ENCODE assay signal across 9 mouse cellular contexts in genomic region chr14:27108748-27109504, GRCm38 (mm10). TPM values are rescaled to one million over a fixed set of nuclear protein-coding genes. Genes with fewer than 3 reads are reported as not detected.
DNase-seq lines count a peak whose midpoint lies in the region; ATAC-seq and TF ChIP-seq lines count a peak whose summit lies in the region.
"Had no signal": no experiment of that assay in that cellular context is flagged by ENCODE, and none has a peak within 500 bp of the region (broad histone marks: within the 10 kb centered on the region; RNA-seq: fewer than 3 reads in every experiment).

No protein-coding gene starts in this region.

- H3K27ac ChIP-seq in heart, embryonic 16.5 days (ENCODE audit: low read length) = no peak overlapping the region
- H3K27ac ChIP-seq in heart, embryonic 11.5 days (ENCODE audit: low read depth, low read length) = no peak overlapping the region
- H3K27ac ChIP-seq: left cerebral cortex, adult 2 months had no signal

- CTCF ChIA-PET in Patski (lab: Charles Lee) = interaction anchor here (0.8 to 2.1 kb wide), 5 partner anchors 11 to 77 kb away, joined by 3 to 10 read pairs (median 4); no protein-coding TSS in a partner anchor

- peak; percentile 63 for TF ChIP-seq CTCF in Patski (IDR thresholded peaks at IDR 0.05)

- no peak overlapping the region for H3K4me2 ChIP-seq in heart, embryonic 16.5 days (ENCODE audit: low read depth, low read length)
- no peak overlapping the region for H3K4me2 ChIP-seq in heart, embryonic 11.5 days

- no peak overlapping the region for H3K4me3 ChIP-seq in heart, embryonic 16.5 days (ENCODE audit: low read length)
- H3K4me3 ChIP-seq in heart, embryonic 11.5 days (ENCODE audit: low read depth, low read length) = no peak overlapping the region
- H3K4me3 ChIP-seq: left cerebral cortex, adult 2 months had no signal

- DNase-seq in 416B (ENCODE audit: low read depth) = peak; percentile 46
- DNase-seq in Patski (ENCODE audit: low read depth, low spot score) = no peak
- DNase-seq in kidney, postnatal 14 days = peak; percentile 74
- no peak for DNase-seq in thymus, postnatal 10 days (ENCODE audit: low spot score in 2 of 2)

- in situ Hi-C loops in Patski (cut with MboI; ENCODE audit: low pct_unique_long_range_greater_than_20kb) = no loop called here

- POLR2A ChIA-PET in Patski (lab: Charles Lee) = no interaction called here

- no peaks in the 10 kb centered on the region for H3K36me3 ChIP-seq in heart, embryonic 16.5 days (ENCODE audit: control insufficient read depth, insufficient read depth)
- no peaks in the 10 kb centered on the region for H3K36me3 ChIP-seq in heart, embryonic 11.5 days (ENCODE audit: control insufficient read depth, insufficient read depth, low read length)

- peaks cover 6% of the 10 kb centered on the region for H3K4me1 ChIP-seq in heart, embryonic 16.5 days (ENCODE audit: control insufficient read depth, insufficient read depth, low read length)
- peaks cover 3% of the 10 kb centered on the region for H3K4me1 ChIP-seq in heart, embryonic 11.5 days (ENCODE audit: control insufficient read depth, insufficient read depth, low read length)

- 0 out of 2 replicates have a peak, but pooled peaks have one; percentile 54 for ATAC-seq in heart, embryonic 16.5 days (replicated peaks; ENCODE audit: extremely low read depth, insufficient read depth, low FRiP score)
- ATAC-seq in heart, embryonic 11.5 days (replicated peaks; ENCODE audit: insufficient number of reproducible peaks, low FRiP score, low TSS enrichment) = no peak
- no peak for ATAC-seq in Patski
- ATAC-seq in monocyte, adult 5-6 weeks (replicated peaks; ENCODE audit: insufficient number of reproducible peaks, low FRiP score, low TSS enrichment, poor library complexity, severe bottlenecking) = no peak
- no peak for ATAC-seq in frontal cortex, adult (ENCODE audit: low TSS enrichment)

- no peak overlapping the region for H3K9ac ChIP-seq in heart, embryonic 16.5 days (ENCODE audit: low read length)
- H3K9ac ChIP-seq in heart, embryonic 11.5 days (ENCODE audit: low read depth, low read length) = no peak overlapping the region

- no peaks in the 10 kb centered on the region for H3K27me3 ChIP-seq in heart, embryonic 16.5 days (ENCODE audit: control insufficient read depth, insufficient read depth, low read length)
- H3K27me3 ChIP-seq in heart, embryonic 11.5 days (ENCODE audit: control insufficient read depth, insufficient read depth, low read length) = no peaks in the 10 kb centered on the region
- no peaks in the 10 kb centered on the region for H3K27me3 ChIP-seq in Patski

- WGBS in heart, embryonic 16.5 days = 63% methylated on average over 6 of the region's 6 CpGs
- 59% methylated on average over 6 of the region's 6 CpGs for WGBS in heart, embryonic 11.5 days (ENCODE audit: insufficient replicate concordance)

- H3K9me3 ChIP-seq in heart, embryonic 16.5 days (replicated peaks; ENCODE audit: control insufficient read depth, low read length) = no peaks in the 10 kb centered on the region
- no peaks in the 10 kb centered on the region for H3K9me3 ChIP-seq in heart, embryonic 11.5 days (replicated peaks; ENCODE audit: control insufficient read depth, low read length)

RNA-seq across cellular contexts. Expression of gene Arhgef3, which starts 5.8 kb away (rescaled TPM):
- polyA plus RNA-seq in heart, embryonic 16.5 days (2015; fragmentation: Nextera tagmentation; extraction: Ambion mirVana) = 17.1 and 18.5 TPM in 2 replicates
- polyA plus RNA-seq in heart, embryonic 11.5 days (2014; fragmentation: Nextera tagmentation; extraction: Ambion mirVana) = 10.1 and 12.5 TPM in 2 replicates
- 3.4 TPM for polyA plus RNA-seq in Patski (2021)
- total RNA-seq in monocyte, adult 5-6 weeks (2017) = 243 to 292 TPM (median 261 TPM) in 3 replicates

Comparison
In these comparisons a context has a peak if more than half of its experiments do, and no peak if none do; other contexts are left out.
1. DNase-seq: peak in 416B (single experiment) and kidney, postnatal 14 days (single experiment); none in Patski (single experiment) and thymus, postnatal 10 days (0 of 2).